Mouse (Mus musculus) splenic B cell, adult 2 months (primary cell): ENCODE results near the gene Fcgbp.

Experiments
- DNase-seq: peaks from one replicate; pipeline ENCODE4 v3.0.0-alpha.2; 2011; ENCODE audit warnings: low read depth, low spot score
- H3K27me3 ChIP-seq: 2 replicates; pipeline ENCODE4 v1.6.1; 2012; ENCODE audit warnings: mild to moderate bottlenecking, low read length, moderate library complexity, mixed read lengths; ENCODE audit not compliant: control insufficient read depth, poor library complexity, insufficient read depth, severe bottlenecking
- H3K36me3 ChIP-seq: 2 replicates; pipeline ENCODE4 v1.6.1; 2012; ENCODE audit warnings: mild to moderate bottlenecking, low read length, moderate library complexity, mixed read lengths; ENCODE audit not compliant: control insufficient read depth, poor library complexity, insufficient read depth, severe bottlenecking

The Fcgbp gene

DNA sequence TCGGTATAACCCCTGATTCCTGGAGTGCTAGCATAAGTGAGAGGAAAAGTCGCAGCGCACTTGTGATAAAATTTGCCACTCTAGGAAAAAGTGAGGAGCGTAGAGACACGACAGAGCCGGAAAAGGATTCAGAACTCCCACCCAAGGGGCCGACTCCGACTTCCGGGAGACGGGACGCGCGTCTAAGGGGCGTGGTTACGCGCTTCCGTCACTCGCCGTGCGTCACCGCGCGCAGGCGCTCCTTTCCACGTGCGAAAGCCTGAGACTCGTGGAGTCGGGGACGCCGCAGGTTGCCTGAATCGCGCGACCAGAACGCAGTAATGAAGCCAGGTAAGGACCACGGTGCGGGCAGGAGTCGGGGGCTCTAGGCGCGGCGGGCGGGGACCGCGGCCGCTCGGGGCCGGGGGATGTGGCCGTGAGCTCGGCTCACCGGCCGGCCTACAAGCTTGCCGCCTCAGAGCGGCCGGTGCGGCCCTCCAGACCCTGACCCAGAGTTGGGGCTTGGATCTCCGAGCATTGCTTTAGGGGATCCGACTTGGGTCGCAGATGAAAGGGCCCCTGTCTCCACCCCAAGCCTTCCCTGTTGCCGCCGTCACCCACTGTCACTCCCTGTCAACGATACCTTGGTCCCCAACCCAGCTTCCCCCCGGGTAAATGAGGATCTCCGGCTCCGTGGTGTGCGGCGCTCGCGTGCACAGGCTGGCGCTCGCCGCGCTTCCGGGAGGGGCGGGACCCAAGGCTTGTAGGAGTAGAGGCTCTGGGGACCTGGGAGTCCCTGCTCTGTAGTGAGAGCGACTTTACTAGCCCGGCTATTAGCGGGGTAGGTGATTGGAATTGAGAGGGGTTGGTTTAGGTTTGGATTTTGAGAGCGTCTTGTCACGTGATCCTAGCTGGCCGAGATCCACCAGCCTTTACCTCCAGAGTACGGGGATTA lies 98.7 kb downstream of the Fcgbp start, which contains the start of gene Fbl:
Gene Fbl (plus strand): TSS at position 222 of the 934 bp plus-strand sequence.
- H3K36me3 ChIP-seq: no peaks in the 10 kb centered on the region
- DNase-seq: peak; percentile 96
- H3K27me3 ChIP-seq: no peaks in the 10 kb centered on the region
